Mouse (Mus musculus) forebrain, postnatal 0 days (tissue): Measurements from ENCODE around the gene Ccser1. TPM values are rescaled to one million over a fixed set of nuclear protein-coding genes. Genes with fewer than 3 reads are reported as not detected.
"Not testable (repeated sequence)": the region's sequence is repeated elsewhere in the genome, so short reads cannot be mapped to it uniquely, and the experiment has no call there.

Experiments
- ATAC-seq: fragments of 200-750 bp; cut with Nextera tagmentation; 2 replicates; pipeline ENCODE4 v1.8.0; 2017; ENCODE audit warnings: mild to moderate bottlenecking, moderate library complexity
- DNase-seq: peaks from one replicate; pipeline ENCODE4 v3.0.0-alpha.2; 2015
- H3K27ac ChIP-seq: fragments of 300-500 bp; sonication (generic); 2 replicates; pipeline ENCODE4 v1.5.1; 2014; ENCODE audit warnings: low read depth, mild to moderate bottlenecking, antibody characterized with exemption, low read length, moderate library complexity, mixed read lengths
- H3K27me3 ChIP-seq: fragments of 300-500 bp; sonication (generic); 2 replicates; pipeline ENCODE4 v1.6.1; 2014; ENCODE audit warnings: mild to moderate bottlenecking, low read length, mixed read lengths; ENCODE audit not compliant: insufficient read depth
- H3K36me3 ChIP-seq: fragments of 300-500 bp; sonication (generic); 2 replicates; pipeline ENCODE4 v1.6.1; 2014; ENCODE audit warnings: mild to moderate bottlenecking, moderate library complexity; ENCODE audit not compliant: insufficient read depth
- H3K4me1 ChIP-seq: fragments of 300-500 bp; sonication (generic); 2 replicates; pipeline ENCODE4 v1.6.1; 2014; ENCODE audit warnings: antibody characterized with exemption; ENCODE audit not compliant: insufficient read depth
- H3K4me2 ChIP-seq: fragments of 300-500 bp; sonication (generic); 2 replicates; pipeline ENCODE4 v1.6.1; 2014; ENCODE audit warnings: low read depth, mild to moderate bottlenecking, moderate library complexity
- H3K4me3 ChIP-seq: fragments of 300-500 bp; sonication (generic); 2 replicates; pipeline ENCODE4 v1.5.1; 2014; ENCODE audit warnings: low read depth, low read length, mixed read lengths
- H3K9ac ChIP-seq: fragments of 300-500 bp; sonication (generic); 2 replicates; pipeline ENCODE4 v1.6.1; 2014; ENCODE audit warnings: mild to moderate bottlenecking
- H3K9me3 ChIP-seq: fragments of 300-500 bp; sonication (generic); 2 replicates; pipeline ENCODE4 v1.6.1; 2016; ENCODE audit warnings: low read length
- CTCF ChIP-seq: sonication (generic); IDR thresholded peaks from 2 replicates; pipeline ENCODE4 v1.5.1; 2016; ENCODE audit warnings: antibody characterized with exemption, control low read depth, low read depth
- WGBS: fragments of 180-500 bp; shearing (Covaris S2); extraction: QIAGEN DNeasy Blood & Tissue Kit; methylation state at CpG from one replicate; pipeline ENCODE4 v1.1.7; 2014; 5-methylcytosine and 5-hydroxymethylcytosine counted together
- polyA plus RNA-seq: library from polyadenylated mRNA; unstranded; fragments of >200 nt; fragmentation: Nextera tagmentation; extraction: Ambion mirVana; gene quantifications from 2 replicates; pipeline ENCODE4 v1.2.1, GENCODE M21; 2015
- total RNA-seq: library from RNA; depleted of rRNA; stranded (reverse); fragments of >200 nt; gene quantifications from 2 replicates; pipeline ENCODE4 v1.2.3, GENCODE M21; 2014

The Ccser1 gene
- total and polyA plus RNA-seq, 2 experiments from 2014 or later, result 14.4 to 58.1 TPM

DNA sequence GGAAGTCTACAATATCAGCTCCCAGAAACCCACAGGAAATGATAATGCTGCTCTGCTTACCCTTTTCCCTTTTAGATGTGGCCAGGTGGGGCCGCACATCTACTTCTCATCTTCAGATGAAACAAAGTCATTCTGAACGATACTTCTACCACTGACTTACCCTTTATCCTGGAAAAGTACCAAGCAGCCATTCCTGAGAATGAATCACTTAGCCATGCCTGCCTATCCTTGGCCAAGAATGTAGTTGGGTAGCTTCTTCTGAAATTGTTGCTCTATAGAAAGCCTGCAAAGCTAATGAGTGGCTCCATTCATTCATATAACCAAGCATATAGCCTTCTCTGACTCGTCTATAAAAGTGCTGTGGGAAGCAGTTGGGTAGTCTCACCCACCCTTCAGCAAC, 62.4 kb downstream of the Ccser1 start:
- no peaks in the 10 kb centered on the region for H3K36me3 ChIP-seq
- TF ChIP-seq CTCF, result no peak
- 85% methylated on average over 3 of the region's 3 CpGs for whole genome bisulfite sequencing
- no peak overlapping the region for H3K27ac ChIP-seq
- no peaks in the 10 kb centered on the region for H3K9me3 ChIP-seq
- no peak for DNase-seq
- H3K27me3 ChIP-seq, result no peaks in the 10 kb centered on the region
- H3K9ac ChIP-seq, result no peak overlapping the region
- ATAC-seq, result no peak
- H3K4me2 ChIP-seq, result no peak overlapping the region
- H3K4me1 ChIP-seq, result no peaks in the 10 kb centered on the region
- H3K4me3 ChIP-seq, result no peak overlapping the region

DNA sequence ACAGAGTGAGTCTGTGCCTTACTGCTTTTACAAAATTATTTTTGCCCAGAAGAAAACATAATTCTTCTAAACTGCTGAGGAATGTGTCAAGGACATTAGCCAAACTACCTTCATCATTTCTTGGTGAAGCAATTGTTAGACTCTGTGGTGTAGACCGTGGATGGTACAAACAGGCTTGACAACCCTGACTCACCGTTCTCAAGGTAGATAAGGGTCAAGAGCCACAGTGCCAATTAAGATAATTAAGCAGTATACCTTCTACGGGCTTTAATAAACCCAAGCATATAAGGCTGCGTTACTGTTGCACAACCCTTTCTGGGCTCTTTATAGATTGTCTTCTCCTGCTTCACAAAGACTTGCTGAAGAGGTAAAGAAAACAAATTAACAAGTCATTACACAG, 66.4 kb downstream of the Ccser1 start:
- 79% methylated on average over 4 of the region's 4 CpGs for WGBS
- H3K27ac ChIP-seq, result no peak overlapping the region
- no peaks in the 10 kb centered on the region for H3K9me3 ChIP-seq
- H3K27me3 ChIP-seq, result no peaks in the 10 kb centered on the region
- ATAC-seq, result no peak
- H3K36me3 ChIP-seq, result no peaks in the 10 kb centered on the region
- H3K4me3 ChIP-seq, result no peak overlapping the region
- no peak for TF ChIP-seq CTCF
- H3K4me2 ChIP-seq, result no peak overlapping the region
- DNase-seq, result no peak
- H3K4me1 ChIP-seq, result no peaks in the 10 kb centered on the region; the same call in 1 of the 2 replicates
- H3K9ac ChIP-seq, result no peak overlapping the region

DNA sequence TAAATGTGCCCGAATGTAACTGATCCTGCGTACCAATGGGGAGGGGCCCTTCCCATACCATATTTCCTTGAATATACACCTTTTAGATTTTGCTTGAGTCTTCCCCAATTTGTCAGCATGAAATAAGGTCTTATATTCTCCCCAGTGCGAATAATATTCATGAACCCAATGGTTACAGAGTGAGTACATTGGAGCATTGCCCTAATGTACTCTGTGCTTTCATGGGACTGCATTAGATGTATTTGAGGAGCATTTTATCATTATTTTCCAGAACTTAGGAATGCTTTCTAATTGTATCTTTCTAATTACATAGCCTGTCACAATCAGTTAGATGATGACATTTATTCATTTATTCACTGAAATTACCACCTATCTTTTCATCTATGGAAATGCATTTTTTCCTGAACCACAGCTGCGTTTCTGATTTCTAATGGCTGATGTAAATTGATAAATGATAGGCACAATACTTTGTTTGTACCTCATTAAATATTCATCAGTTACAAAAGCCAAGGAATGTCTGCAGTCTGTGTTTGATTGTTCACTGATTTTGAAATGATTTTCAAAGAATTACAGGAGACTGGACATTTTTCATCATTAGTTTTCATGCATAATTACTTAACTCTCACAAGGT, 67.8 kb downstream of the Ccser1 start:
- TF ChIP-seq CTCF, result no peak
- Histone ChIP-seq H3K4me1 (no peaks in the 10 kb centered on the region; the same call in 1 of the 2 replicates), H3K4me3 (no peak overlapping the region), H3K27me3 (no peaks in the 10 kb centered on the region), H3K27ac (no peak overlapping the region), H3K4me2 (no peak overlapping the region), H3K36me3 (no peaks in the 10 kb centered on the region), H3K9me3 (no peaks in the 10 kb centered on the region), H3K9ac (no peak overlapping the region)
- DNase-seq (no peak), ATAC-seq (no peak)
- 67% methylated on average over 4 of the region's 4 CpGs for WGBS

DNA sequence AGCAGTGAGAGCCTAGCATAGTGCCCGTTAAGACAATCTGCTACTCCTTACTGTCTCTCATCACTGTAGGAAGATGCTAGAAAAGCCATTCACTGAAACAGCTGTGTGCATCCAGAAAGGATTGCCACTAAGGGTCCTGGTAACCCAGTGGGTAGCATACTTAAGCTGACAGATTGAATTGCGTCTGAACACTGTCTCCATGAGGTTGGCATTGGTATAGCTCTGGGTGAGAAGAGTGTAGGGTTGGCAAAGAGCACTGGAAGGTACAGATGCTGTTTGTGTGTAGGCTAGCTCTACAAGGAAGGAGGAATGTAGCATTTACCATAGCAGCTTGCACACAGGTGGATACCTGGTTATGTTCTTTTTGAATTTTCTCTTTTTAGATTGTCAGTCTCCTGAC, 68.6 kb downstream of the Ccser1 start:
- peak; percentile 69; the same call in 1 of the 2 replicates for ATAC-seq
- WGBS, result 38% methylated on average over 2 of the region's 2 CpGs
- no peak overlapping the region for H3K27ac ChIP-seq

DNA sequence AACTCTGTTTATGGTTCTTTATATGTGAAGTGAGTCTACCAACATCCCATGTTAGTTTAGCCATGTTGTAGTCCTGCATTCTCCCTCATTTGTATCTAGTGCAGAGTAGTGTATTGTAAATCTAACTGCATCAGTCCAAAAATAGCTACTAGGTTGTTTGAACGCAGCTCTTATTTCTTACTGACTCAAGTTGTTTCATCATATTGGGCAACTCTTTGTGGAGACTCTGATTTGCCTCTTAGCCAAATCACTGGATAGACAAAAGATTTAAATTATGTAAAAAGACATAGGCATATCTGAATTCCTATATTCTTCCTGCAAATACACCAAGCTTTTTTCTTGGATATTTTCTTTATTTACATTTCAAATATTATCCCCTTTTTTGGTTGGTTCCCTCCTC, 71.1 kb downstream of the Ccser1 start:
- TF ChIP-seq CTCF, result no peak
- Histone ChIP-seq H3K4me1 (no peaks in the 10 kb centered on the region; the same call in 1 of the 2 replicates), H3K4me2 (no peak overlapping the region), H3K36me3 (no peaks in the 10 kb centered on the region), H3K27me3 (no peaks in the 10 kb centered on the region), H3K27ac (no peak overlapping the region), H3K9me3 (no peaks in the 10 kb centered on the region), H3K9ac (no peak overlapping the region), H3K4me3 (no peak overlapping the region)
- ATAC-seq, result no peak
- no peak for DNase-seq
- 77% methylated on average over 1 of the region's 1 CpGs for WGBS

More for the DNA sequence above, 68.6 kb downstream of the Ccser1 start:
- no peak overlapping the region for H3K4me2 ChIP-seq
- peak; percentile 45 for TF ChIP-seq CTCF
- H3K4me1 ChIP-seq, result no peaks in the 10 kb centered on the region; the same call in 1 of the 2 replicates
- H3K27me3 ChIP-seq, result no peaks in the 10 kb centered on the region
- no peak overlapping the region for H3K4me3 ChIP-seq
- H3K36me3 ChIP-seq, result no peaks in the 10 kb centered on the region
- DNase-seq, result no peak
- H3K9me3 ChIP-seq, result no peaks in the 10 kb centered on the region
- H3K9ac ChIP-seq, result no peak overlapping the region

DNA sequence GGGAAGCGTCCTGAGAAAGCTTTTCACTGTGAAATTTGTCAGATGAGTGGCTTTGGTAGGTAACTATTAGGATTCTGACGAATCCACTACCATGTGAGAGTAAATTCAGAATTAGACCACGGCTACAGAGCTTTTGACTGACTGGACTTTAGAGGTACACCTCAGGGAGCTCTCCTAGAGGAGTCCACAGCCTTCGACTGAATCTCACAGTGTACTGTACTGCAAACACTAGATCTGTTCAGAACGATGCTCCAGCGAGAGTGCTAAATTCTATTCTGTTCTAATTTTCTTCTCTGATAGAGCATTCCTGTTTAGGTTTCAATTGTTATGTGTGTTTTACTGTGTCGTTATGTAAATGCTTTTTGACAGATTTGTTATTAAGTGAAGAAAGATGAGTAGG, 72.8 kb downstream of the Ccser1 start:
- no peak overlapping the region for H3K27ac ChIP-seq
- no peak for TF ChIP-seq CTCF
- no peaks in the 10 kb centered on the region for H3K9me3 ChIP-seq
- H3K27me3 ChIP-seq, result no peaks in the 10 kb centered on the region
- H3K4me1 ChIP-seq, result no peaks in the 10 kb centered on the region; the same call in 1 of the 2 replicates
- no peak overlapping the region for H3K4me3 ChIP-seq
- no peaks in the 10 kb centered on the region for H3K36me3 ChIP-seq
- no peak overlapping the region for H3K9ac ChIP-seq
- DNase-seq (no peak), ATAC-seq (no peak)
- WGBS, result 78% methylated on average over 7 of the region's 7 CpGs
- no peak overlapping the region for H3K4me2 ChIP-seq

DNA sequence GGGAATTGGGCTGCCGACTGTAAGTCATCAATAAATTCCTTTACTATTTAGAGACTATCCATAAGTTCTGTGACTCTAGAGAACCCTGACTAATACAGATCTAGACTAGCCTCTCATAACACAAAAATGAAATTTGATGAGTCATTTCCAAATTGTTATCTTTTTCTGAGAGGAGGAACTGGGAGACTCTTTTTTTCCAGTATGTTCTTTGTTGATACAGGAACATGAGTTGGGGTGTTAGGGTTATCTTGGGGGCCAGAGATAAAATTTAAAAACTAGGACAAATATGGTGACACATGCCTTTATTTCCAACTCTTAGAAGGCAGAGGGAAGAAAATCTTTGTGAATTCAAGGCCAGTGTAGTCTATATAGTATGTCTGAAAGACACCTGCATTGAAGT, 75.8 kb downstream of the Ccser1 start:
- DNase-seq, H3K9me3 ChIP-seq, H3K36me3 ChIP-seq, H3K27me3 ChIP-seq, H3K4me3 ChIP-seq, H3K27ac ChIP-seq, H3K4me1 ChIP-seq, ATAC-seq, H3K4me2 ChIP-seq, H3K9ac ChIP-seq: not testable (repeated sequence)
- WGBS, result no CpG with 5 or more reads among the region's 1 CpGs
